Mouse (Mus musculus): ENCODE measurements around the gene Gm21970.

Gene Gm21970

DNA sequence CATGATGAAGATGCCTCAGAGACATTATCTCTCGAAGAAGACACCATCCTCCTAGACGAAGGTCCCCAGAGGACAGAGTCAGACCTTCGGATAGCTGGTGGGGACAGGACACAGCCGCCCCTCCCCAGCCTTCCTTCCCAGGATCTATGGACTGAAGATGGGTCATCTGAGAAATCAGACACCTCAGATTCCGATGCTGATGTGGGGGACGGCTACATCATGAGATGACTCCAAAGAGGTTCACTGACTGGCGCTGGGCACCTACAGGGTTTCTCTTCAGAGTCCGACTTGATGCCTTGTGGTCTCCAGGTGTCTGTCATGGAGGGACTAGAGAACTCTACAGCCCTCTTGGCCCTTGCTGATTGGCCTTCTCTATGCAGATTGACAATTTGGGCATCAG, 12.7 kb downstream of the Gm21970 start:
- no peak for DNase-seq (ENCODE audit: low read depth, low spot score)
- peaks cover 5% of the 10 kb centered on the region; the same call in 1 of the 2 replicates for H3K36me3 ChIP-seq (ENCODE audit: control insufficient read depth, insufficient read depth, low read length, poor library complexity, severe bottlenecking)
- no peaks in the 10 kb centered on the region for H3K27me3 ChIP-seq (ENCODE audit: control insufficient read depth, insufficient read depth, low read length, poor library complexity, severe bottlenecking)

- Histone ChIP-seq H3K36me3 (ENCODE audit: control insufficient read depth, insufficient read depth, low read length, poor library complexity, severe bottlenecking) (peaks cover 4% of the 10 kb centered on the region; the same call in 1 of the 2 replicates), H3K27me3 (ENCODE audit: control insufficient read depth, insufficient read depth, low read length, poor library complexity, severe bottlenecking) (no peaks in the 10 kb centered on the region)
- DNase-seq (ENCODE audit: low read depth, low spot score) = no peak
Measured at GRCm38 (mm10) chr16:91404828-91405577, 13.5 kb downstream of the Gm21970 start.

DNA sequence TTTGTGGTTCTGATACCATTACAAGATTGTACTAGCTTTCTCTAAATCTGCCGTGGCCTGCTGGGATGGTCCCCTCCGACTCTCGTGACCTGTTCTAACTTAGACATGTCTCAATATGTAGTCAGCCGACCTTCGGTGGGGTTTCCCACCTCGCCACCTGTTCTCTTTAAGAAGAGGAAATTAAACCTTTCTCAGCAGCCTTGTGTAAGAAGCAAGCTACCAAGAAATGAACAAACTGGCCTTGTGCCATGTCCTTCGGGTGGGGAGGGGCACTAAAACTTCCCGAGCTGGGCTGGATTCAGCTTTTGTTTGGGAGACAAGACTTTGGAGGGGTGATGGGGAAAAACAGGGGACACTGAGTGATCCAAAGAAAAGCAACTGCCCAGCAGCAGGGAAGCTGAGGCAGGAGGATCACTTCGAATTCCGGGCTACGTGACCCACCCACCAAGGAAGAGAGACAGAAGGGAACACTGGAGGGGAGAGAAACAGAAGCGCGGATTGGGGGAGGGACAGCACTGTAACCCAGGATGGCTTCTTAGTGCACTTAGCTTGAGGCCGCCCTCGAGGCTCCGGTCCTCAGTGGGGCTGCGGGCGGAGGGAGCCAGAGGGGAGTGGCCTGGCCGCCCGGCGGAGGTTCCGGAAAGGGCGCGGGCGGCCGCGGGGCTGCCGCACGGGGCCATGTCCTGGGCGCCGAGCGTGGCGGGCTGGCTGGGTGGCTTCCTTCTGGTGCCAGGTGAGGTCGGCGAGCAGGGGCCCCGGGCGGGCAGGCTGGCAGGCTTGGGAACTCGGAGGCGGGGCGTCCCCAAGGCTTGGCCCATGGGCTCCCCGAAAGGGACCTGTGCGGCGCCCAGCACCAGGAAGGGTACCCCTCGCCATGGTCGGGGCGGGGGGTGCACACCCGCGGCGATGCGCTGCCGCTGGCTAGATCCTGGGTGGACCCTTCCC, 14.4 kb downstream of the Gm21970 start, which contains the start of gene Il10rb:
Gene Il10rb, plus strand, starts transcription at position 525 of the 945 bp plus-strand sequence.
- DNase-seq (ENCODE audit: low read depth, low spot score) = peak; percentile 91
- Histone ChIP-seq H3K36me3 (ENCODE audit: control insufficient read depth, insufficient read depth, low read length, poor library complexity, severe bottlenecking) (peaks cover 5% of the 10 kb centered on the region; the same call in 1 of the 2 replicates), H3K27me3 (ENCODE audit: control insufficient read depth, insufficient read depth, low read length, poor library complexity, severe bottlenecking) (no peaks in the 10 kb centered on the region)

GRCm38 (mm10) chr16:91406585-91407220, 15.2 kb downstream of the Gm21970 start:
- Histone ChIP-seq H3K36me3 (ENCODE audit: control insufficient read depth, insufficient read depth, low read length, poor library complexity, severe bottlenecking) (peaks cover 5% of the 10 kb centered on the region; the same call in 1 of the 2 replicates), H3K27me3 (ENCODE audit: control insufficient read depth, insufficient read depth, low read length, poor library complexity, severe bottlenecking) (no peaks in the 10 kb centered on the region)
- DNase-seq (ENCODE audit: low read depth, low spot score) = peak; percentile 70

DNA sequence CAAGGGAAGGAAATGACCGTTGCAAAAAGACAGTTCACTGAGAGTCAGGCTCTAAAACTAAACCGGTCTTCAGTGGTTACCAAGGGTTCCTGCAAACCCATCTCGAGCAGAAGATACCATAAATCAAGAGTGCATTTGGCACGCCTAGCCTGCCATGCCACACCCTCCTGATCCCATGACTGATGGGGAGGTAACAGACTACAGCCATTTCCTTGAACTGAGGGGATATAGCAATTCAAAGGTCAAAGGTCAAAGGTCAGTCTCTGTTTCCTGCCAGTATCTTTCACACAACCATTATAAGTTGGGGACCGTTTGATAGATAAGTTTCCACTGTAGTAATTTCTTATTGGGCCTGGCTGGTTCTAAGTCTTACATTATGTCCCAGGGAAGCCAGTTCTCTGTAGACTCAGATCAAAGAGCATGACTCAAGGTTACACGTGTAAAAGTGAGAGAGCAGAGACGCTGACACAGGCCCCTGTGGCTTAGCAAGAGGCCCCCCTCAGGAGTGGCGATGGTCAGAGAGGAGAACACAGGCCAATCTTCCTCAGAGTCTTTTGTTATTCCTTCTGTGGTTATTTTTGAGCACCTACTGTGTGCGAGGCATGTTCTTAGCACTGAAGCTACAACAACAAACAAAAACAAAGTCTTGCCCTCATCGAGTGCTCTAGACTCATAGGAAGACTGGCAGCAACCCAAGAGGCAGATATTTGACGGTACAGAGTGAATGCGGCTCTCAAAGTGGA, 21.8 kb downstream of the Gm21970 start:
- Histone ChIP-seq H3K27me3 (ENCODE audit: control insufficient read depth, insufficient read depth, low read length, poor library complexity, severe bottlenecking) (no peaks in the 10 kb centered on the region), H3K36me3 (ENCODE audit: control insufficient read depth, insufficient read depth, low read length, poor library complexity, severe bottlenecking) (peaks cover 11% of the 10 kb centered on the region)
- peak; percentile 42 for DNase-seq (ENCODE audit: low read depth, low spot score)

DNA sequence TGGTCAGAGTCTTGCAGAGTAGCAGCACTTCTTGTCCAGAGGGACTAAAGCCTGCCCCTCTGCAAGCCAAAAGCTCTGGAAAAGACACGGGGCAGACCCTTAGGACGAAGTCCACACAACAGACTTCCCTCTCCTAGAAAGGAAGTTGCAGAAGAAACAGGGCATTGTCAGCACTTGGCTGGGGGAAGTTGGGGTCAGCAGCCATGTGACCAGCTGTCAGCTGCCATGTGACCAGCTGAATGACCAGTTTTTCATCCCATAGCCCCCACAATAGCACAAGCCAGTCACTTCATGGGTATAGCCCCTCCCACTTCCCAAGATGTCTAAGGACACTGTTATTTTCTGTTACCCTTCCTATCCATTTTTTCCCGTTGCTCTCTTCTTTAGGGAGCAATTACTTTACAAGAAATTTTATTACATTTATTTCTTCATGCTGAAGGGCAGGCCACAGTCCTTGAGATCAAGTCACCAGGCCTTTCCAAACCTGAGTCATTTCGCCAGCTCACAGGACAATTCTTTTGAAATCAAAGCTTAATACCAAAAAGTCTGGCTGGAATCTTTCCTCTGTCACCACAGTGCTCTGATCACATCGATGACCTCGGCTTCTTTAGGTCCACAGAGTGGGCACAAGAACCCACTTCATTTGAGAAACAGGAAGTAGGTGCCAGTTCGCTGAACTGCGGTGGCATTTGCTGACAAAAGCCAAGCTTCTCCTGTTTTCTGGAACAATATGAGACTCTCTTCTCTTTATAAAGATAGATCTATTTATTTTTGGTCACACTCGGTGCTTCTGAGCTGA, 24.1 kb downstream of the Gm21970 start:
- Histone ChIP-seq H3K27me3 (ENCODE audit: control insufficient read depth, insufficient read depth, low read length, poor library complexity, severe bottlenecking) (no peaks in the 10 kb centered on the region), H3K36me3 (ENCODE audit: control insufficient read depth, insufficient read depth, low read length, poor library complexity, severe bottlenecking) (peaks cover 11% of the 10 kb centered on the region)
- peak; percentile 65 for DNase-seq (ENCODE audit: low read depth, low spot score)

DNA sequence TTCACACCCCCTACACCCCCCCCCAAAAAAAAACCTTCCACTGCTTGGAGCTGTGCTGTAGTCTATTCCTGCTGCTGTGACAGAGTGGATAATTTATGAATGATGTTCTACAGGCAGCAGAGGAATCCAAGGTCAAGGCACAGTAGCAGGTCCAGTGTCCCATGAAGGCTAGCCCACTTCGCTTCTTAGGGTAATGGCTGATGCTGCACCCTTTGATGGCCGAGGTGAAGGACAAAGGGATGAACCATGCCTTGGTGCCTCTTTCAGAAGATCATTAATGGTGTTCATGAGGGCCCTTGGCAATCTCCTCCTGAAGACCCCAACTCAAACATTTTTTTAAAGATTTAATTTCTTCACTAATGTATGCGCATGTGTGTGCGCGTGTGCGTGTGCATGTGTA, 24.8 kb downstream of the Gm21970 start:
- Histone ChIP-seq H3K27me3 (ENCODE audit: control insufficient read depth, insufficient read depth, low read length, poor library complexity, severe bottlenecking) (no peaks in the 10 kb centered on the region), H3K36me3 (ENCODE audit: control insufficient read depth, insufficient read depth, low read length, poor library complexity, severe bottlenecking) (peaks cover 11% of the 10 kb centered on the region)
- DNase-seq (ENCODE audit: low read depth, low spot score) = no peak

- Histone ChIP-seq H3K27me3 (ENCODE audit: control insufficient read depth, insufficient read depth, low read length, poor library complexity, severe bottlenecking) (no peaks in the 10 kb centered on the region), H3K36me3 (ENCODE audit: control insufficient read depth, insufficient read depth, low read length, poor library complexity, severe bottlenecking) (peaks cover 12% of the 10 kb centered on the region)
- DNase-seq (ENCODE audit: low read depth, low spot score) = peak; percentile 90
Measured at GRCm38 (mm10) chr16:91416938-91417337, 25.4 kb downstream of the Gm21970 start.

GRCm38 (mm10) chr16:91418531-91418930, 27.0 kb downstream of the Gm21970 start:
- no peak for DNase-seq (ENCODE audit: low read depth, low spot score)
- Histone ChIP-seq H3K36me3 (ENCODE audit: control insufficient read depth, insufficient read depth, low read length, poor library complexity, severe bottlenecking) (peaks cover 12% of the 10 kb centered on the region), H3K27me3 (ENCODE audit: control insufficient read depth, insufficient read depth, low read length, poor library complexity, severe bottlenecking) (no peaks in the 10 kb centered on the region)

DNA sequence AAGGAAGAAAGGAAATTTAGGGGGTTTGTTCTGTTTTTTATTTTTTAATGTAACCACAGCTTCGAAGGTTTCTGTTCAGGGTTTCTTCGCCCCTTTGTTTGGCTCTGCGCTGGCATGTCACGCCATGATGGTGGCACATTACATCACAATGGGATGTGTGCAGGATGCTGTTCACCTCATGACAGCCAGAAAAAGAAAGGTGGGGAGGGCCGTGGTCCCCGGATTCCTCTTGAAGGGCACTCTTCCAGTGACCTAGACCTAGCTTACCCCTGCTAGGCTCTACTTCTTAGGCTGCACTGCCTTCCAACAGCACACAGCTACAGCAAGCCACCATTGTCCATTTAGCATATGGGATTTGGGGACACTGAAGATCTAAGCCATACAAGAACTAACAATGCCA, 34.3 kb downstream of the Gm21970 start:
- no peaks in the 10 kb centered on the region for H3K27me3 ChIP-seq (ENCODE audit: control insufficient read depth, insufficient read depth, low read length, poor library complexity, severe bottlenecking)
- DNase-seq (ENCODE audit: low read depth, low spot score) = no peak

GRCm38 (mm10) chr16:91426586-91426985, 35.1 kb downstream of the Gm21970 start:
- no peak for DNase-seq (ENCODE audit: low read depth, low spot score)

More for the DNA sequence above, 34.3 kb downstream of the Gm21970 start:
- peaks cover 24% of the 10 kb centered on the region for H3K36me3 ChIP-seq (ENCODE audit: control insufficient read depth, insufficient read depth, low read length, poor library complexity, severe bottlenecking)

GRCm38 (mm10) chr16:91427461-91427860, 35.9 kb downstream of the Gm21970 start:
- peaks cover 22% of the 10 kb centered on the region for H3K36me3 ChIP-seq (ENCODE audit: control insufficient read depth, insufficient read depth, low read length, poor library complexity, severe bottlenecking)
- no peak for DNase-seq (ENCODE audit: low read depth, low spot score)
- no peaks in the 10 kb centered on the region for H3K27me3 ChIP-seq (ENCODE audit: control insufficient read depth, insufficient read depth, low read length, poor library complexity, severe bottlenecking)

More at GRCm38 (mm10) chr16:91426586-91426985, 35.1 kb downstream of the Gm21970 start:
- H3K36me3 ChIP-seq (ENCODE audit: control insufficient read depth, insufficient read depth, low read length, poor library complexity, severe bottlenecking) = peaks cover 23% of the 10 kb centered on the region
- H3K27me3 ChIP-seq (ENCODE audit: control insufficient read depth, insufficient read depth, low read length, poor library complexity, severe bottlenecking) = no peaks in the 10 kb centered on the region

- Histone ChIP-seq H3K36me3 (ENCODE audit: control insufficient read depth, insufficient read depth, low read length, poor library complexity, severe bottlenecking) (peaks cover 18% of the 10 kb centered on the region), H3K27me3 (ENCODE audit: control insufficient read depth, insufficient read depth, low read length, poor library complexity, severe bottlenecking) (no peaks in the 10 kb centered on the region)
- DNase-seq (ENCODE audit: low read depth, low spot score) = no peak
Measured at GRCm38 (mm10) chr16:91428259-91428865, 36.8 kb downstream of the Gm21970 start.

Data from splenic B cell, adult 2 months (primary cell).